Mouse (Mus musculus) embryonic fibroblast, embryonic 13.5 days (primary cell): ENCODE results near the gene Strbp. TPM values are rescaled to one million over a fixed set of nuclear protein-coding genes. Genes with fewer than 3 reads are reported as not detected.

Experiments used
- H3K27ac ChIP-seq: 2 replicates; pipeline ENCODE4 v1.5.1; 2012; ENCODE audit warnings: low read length, control low read depth, inconsistent platforms; ENCODE audit not compliant: insufficient read depth
- H3K4me1 ChIP-seq: 2 replicates; pipeline ENCODE4 v1.6.1; 2011; ENCODE audit warnings: low read length; ENCODE audit not compliant: control insufficient read depth, insufficient read depth
- H3K4me3 ChIP-seq: 2 replicates; pipeline ENCODE4 v1.5.1; 2011; ENCODE audit warnings: mild to moderate bottlenecking, control low read depth, low read length; ENCODE audit not compliant: insufficient read depth
- CTCF ChIP-seq: IDR thresholded peaks from 2 replicates; pipeline ENCODE4 v1.5.1; 2011; ENCODE audit warnings: mild to moderate bottlenecking, control low read depth, low read length, moderate library complexity, borderline replicate concordance; ENCODE audit not compliant: insufficient read depth
- POLR2A ChIP-seq: IDR thresholded peaks from 2 replicates; pipeline ENCODE4 v1.6.1; 2011; ENCODE audit warnings: low read depth, mild to moderate bottlenecking, control low read depth, low read length, moderate library complexity
- polyA plus RNA-seq: library from polyadenylated mRNA; stranded (reverse); fragments of >200 nt; gene quantifications from 2 replicates; pipeline ENCODE4 v1.2.4, GENCODE M21; 2011; ENCODE audit warnings: low read depth; ENCODE audit not compliant: missing spikeins, insufficient read length

The Strbp gene
- polyA plus RNA-seq, 1 experiment: 36.1 TPM

- no peaks in the 10 kb centered on the region for H3K4me1 ChIP-seq
- peak overlapping the region; percentile 85 for H3K4me3 ChIP-seq
- TF ChIP-seq CTCF: no peak
- no peak for TF ChIP-seq POLR2A
- no peak overlapping the region for H3K27ac ChIP-seq
Observed at GRCm38 (mm10) chr2:37704141-37704760, 592 bp upstream of the Strbp start.

DNA sequence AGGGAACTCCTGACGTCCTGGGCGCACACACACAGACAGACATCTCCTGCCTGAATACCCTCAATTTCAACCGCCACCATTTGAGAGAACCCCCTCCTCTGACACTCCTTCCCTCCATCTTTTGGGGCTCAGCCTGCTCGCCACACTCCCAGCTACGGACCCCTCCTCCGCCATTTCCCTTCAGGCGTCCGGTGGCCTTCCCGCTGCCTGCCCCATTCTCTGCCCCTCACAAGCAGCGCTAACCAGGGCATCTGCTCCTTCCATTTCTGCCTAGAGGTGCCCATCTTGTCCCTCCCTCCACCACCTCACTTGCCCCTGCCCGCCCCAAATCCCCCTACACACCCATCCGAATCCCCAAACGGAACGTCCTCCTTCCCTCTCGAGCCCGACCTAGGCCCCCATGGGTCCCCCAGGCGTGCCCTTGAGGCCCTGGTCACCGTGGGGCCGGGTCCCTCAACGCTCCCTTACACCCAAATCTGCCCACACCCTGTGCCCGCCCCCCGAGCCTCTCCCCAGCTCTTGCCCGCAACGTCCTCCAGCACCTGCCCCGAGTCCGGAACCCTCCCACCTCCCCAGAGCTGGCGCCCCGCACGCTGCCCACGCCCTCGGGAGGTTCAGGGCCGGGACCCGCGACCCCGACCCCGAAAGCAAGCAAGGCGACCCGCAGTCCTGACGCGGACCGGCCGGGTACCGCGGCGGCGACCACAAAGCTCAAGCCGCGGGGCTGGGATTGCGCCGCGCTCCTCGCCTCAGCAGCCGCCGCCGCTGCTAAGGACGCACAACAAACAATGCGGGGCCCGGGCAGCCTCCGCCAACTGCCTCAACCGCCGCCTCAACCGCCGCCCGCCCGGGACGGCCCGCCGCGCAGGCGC lies 1.1 kb downstream of the Strbp start:
- no peak for TF ChIP-seq CTCF
- no peak for TF ChIP-seq POLR2A
- Histone ChIP-seq H3K27ac (no peak overlapping the region), H3K4me1 (no peaks in the 10 kb centered on the region)

GRCm38 (mm10) chr2:37689064-37689615 lies 14.5 kb downstream of the Strbp start:
- Histone ChIP-seq H3K4me3 (no peak overlapping the region), H3K27ac (no peak overlapping the region), H3K4me1 (no peaks in the 10 kb centered on the region)
- TF ChIP-seq CTCF: no peak

More for the DNA sequence above, 1.1 kb downstream of the Strbp start:
- peak overlapping the region; percentile 69 for H3K4me3 ChIP-seq

GRCm38 (mm10) chr2:37687031-37687430 lies 16.6 kb downstream of the Strbp start:
- TF ChIP-seq POLR2A: no peak
- TF ChIP-seq CTCF: no peak
- Histone ChIP-seq H3K4me1 (no peaks in the 10 kb centered on the region), H3K27ac (no peak overlapping the region), H3K4me3 (no peak overlapping the region)

- no peaks in the 10 kb centered on the region for H3K4me1 ChIP-seq
- H3K4me3 ChIP-seq: no peak overlapping the region
- TF ChIP-seq POLR2A (no peak), CTCF (no peak)
- no peak overlapping the region for H3K27ac ChIP-seq
Observed at GRCm38 (mm10) chr2:37684864-37685263, 18.8 kb downstream of the Strbp start.

DNA sequence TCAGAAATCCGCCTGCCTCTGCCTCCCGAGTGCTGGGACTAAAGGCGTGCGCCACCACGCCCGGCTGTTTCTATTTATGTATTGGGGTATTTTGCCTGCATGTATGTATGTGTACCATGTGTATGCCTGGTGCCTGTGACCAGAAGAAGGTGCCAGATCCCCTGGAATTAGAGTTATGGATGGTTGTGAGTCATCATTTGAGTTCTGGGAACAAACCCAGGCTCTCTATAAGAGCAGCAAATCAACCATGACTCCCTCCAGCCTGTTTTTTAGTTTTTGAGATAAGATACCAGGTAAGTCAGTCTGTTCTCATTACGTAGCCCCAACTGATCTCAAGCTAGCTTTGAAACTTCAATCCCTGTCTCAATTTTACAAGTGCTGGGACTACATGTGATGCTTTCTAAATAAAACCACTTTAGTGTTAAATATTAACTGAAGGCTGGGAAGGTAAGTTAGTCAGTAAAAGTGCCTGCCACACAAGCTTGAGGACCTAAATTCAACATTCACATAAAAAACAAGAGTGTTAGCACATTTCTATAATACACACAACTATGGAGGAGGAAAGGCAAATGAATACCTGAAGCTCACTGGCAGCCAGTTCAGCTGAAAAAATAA lies 21.4 kb downstream of the Strbp start:
- no peak overlapping the region for H3K4me3 ChIP-seq
- H3K27ac ChIP-seq: no peak overlapping the region
- TF ChIP-seq POLR2A: no peak
- no peak for TF ChIP-seq CTCF
- H3K4me1 ChIP-seq: no peaks in the 10 kb centered on the region

DNA sequence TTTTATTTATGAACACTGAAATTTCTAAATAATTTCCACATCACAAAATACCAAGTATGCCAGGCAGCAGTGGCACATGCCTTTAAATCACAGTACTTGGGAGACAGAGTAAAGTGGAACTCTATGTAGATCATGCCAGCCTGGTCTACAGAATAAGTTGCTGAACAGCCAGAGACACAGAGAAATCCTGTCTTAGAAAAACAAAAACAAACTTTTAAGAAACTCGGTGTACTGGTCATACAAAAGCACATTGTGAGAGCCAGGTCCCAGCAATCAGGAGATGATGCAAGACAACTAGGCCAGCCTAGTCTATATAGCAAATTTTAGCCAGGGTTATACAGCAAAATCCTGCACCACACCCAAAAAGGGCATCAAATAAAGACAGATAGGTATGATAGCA lies 52.6 kb downstream of the Strbp start:
- Histone ChIP-seq H3K4me1 (no peaks in the 10 kb centered on the region), H3K4me3 (no peak overlapping the region), H3K27ac (no peak overlapping the region)
- TF ChIP-seq CTCF (no peak), POLR2A (no peak)

GRCm38 (mm10) chr2:37649590-37649989 lies 54.1 kb downstream of the Strbp start:
- no peak overlapping the region for H3K4me3 ChIP-seq
- TF ChIP-seq POLR2A: no peak
- no peak for TF ChIP-seq CTCF
- no peaks in the 10 kb centered on the region for H3K4me1 ChIP-seq
- no peak overlapping the region for H3K27ac ChIP-seq

DNA sequence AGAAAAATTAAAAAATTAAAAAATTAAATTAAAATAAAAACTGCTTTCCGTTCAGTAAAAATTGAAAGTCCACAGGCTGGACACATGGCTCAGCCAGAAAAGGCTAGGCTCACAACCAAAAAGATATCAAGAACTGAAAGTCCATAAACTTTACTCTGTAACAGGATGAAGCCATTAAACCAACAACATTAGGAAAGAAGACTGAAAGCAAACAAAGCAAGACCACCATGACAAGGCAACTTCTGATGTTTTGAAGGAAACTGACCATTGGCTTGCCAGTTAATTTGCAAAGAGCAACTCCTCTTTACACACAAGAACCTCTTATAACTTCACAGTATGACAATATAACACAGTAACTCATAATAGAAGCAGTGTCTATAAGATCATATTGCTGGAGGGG lies 54.7 kb downstream of the Strbp start:
- Histone ChIP-seq H3K4me3 (no peak overlapping the region), H3K27ac (no peak overlapping the region), H3K4me1 (no peaks in the 10 kb centered on the region)
- TF ChIP-seq CTCF (no peak), POLR2A (no peak)

DNA sequence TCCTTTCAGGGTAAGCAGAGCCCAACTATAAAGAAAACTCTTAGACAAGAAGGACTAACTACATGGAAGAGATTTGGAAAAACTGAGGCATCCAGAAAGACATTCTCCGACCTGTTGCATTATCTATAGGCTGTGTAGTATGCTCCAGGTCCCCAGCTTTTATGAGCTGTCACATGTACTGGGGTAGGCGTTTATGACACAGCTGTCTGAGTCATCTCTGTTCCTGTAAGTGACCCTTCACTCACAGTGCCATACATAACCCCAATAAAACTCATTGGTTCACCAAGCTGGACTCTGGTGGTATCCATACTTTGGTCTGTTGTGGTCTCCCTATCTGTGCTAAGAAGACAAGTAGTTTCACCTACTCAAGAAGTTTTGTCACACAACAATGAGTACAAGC lies 80.3 kb downstream of the Strbp start:
- Histone ChIP-seq H3K4me1 (no peaks in the 10 kb centered on the region), H3K27ac (no peak overlapping the region), H3K4me3 (no peak overlapping the region)
- TF ChIP-seq POLR2A (no peak), CTCF (no peak)

- TF ChIP-seq POLR2A (no peak), CTCF (no peak)
- Histone ChIP-seq H3K4me1 (no peaks in the 10 kb centered on the region), H3K27ac (no peak overlapping the region), H3K4me3 (no peak overlapping the region)
Observed at GRCm38 (mm10) chr2:37587919-37588318, 115.7 kb downstream of the Strbp start.
